Mouse (Mus musculus): ENCODE measurements around the gene Zfp37.
"Not testable (repeated sequence)": the region's sequence is repeated elsewhere in the genome, so short reads cannot be mapped to it uniquely, and the experiment has no call there.

Zfp37 gene

DNA sequence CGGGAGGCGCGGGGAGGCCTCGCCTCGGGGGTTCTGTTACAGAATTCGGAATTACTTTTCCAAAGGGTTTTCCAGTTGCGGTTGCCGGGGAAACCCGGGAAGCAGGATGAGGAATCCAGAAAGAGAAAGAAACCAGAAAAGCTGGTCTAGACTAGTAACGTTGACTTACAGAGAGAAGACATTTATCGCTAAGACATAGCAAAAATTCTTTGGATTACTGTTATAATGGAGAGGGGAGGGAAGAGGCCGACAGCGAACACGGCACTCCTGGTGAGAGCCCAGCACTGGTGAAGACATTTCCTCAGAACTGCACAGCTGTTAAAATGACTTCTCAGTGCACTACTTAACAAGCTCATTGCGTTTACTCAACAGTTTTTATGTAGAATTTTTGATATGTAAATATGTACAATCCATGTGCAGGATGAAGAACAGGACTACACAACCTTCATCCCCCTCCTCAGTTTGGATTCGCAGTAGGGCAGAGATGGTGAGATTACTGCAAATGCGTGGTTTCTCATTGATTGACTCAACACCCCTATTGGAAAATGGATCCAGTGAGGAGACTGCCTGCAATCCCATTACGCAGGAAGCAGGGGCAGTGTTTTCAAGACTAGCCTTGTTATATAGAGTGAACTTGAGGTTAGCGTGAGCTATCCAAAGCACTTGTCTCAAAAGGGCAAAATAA is 22.0 kb downstream of the Zfp37 start:
- DNase-seq: no peak

DNA sequence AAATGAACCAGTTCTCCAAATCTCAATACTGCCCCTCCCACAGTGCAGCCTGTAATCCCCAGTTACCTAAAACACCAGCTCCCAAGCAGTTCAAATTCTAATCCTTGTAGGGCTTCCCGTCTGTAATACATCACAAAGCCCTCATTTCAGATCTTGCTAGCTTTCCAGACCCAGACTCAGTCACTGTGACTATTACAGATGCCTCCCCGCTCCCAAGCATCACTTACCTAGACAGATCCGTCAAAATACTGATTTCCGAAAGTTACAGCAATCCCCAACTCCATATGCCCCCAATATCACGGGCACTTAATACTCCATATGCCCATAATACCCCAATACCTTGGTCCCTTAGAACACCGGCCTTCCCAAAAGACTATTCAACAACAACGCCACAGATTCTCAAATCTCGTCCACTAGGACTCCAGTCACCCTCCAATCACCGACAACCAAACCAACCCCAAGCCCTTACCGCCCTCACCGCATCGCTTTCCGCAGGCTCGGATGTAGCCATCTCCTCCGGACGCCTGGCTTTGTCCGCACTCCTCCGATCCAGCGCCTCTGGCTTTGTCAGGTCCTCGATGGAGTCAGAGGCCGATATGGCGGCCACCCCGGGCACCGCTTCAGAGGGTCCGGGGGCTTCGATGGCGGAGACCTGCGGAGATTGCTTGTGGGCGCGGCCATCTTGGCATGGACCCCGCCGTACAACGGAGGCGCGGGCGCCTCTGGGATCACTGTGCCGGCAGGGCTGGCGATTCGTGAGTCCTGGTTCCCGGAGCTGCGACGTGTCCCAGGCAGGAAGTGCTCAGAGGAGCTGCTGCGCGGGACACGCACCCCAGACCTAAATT is 22.8 kb downstream of the Zfp37 start:
- no peak for DNase-seq

DNA sequence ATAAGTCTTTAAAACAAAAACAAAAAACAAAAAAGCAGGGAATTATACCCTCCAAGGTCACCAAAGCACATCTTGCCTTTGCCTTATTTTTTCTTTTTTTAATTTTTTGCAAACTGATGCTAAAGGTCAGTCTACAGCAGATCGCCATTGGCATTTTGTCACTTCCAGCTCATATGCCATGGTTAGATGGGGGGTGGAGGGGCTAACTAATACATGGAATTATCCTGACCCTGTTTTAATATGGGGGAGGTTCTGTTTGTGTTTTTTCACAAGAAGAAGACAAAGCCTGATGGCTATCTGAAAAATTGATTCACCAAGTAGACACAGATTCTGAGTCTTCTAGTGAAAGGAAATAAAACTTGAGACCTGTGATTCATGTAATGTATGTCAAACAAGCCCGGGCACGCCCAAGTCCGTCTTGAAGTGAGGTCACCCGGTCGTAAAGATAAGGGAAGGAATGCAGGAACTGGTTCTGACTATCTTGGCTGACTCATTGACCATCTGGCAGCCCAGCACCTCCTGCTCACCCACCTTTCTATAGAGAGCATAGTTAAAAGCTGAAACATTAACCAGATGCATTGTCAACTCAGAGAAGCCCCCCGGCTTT is 30.8 kb downstream of the Zfp37 start:
- no peak for DNase-seq

DNA sequence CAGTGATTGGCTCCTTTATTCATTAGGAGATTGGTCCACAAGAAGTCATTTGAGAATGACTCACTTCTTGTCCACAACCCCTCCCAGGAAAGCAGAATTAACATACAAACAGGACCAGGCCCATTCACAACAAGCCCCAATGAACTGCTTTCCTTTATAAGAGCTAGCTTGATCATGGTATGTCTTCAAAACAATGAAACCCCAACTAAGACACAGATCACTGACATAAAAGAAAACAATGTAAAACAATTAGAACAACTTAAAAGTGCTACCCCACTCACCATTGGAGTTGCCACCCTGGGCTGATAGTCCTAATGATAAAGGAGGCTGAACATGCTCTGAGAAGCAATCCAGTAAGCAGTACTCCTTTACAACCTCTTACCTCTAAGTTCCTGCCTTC is 42.1 kb downstream of the Zfp37 start:
- DNase-seq: no peak

DNA sequence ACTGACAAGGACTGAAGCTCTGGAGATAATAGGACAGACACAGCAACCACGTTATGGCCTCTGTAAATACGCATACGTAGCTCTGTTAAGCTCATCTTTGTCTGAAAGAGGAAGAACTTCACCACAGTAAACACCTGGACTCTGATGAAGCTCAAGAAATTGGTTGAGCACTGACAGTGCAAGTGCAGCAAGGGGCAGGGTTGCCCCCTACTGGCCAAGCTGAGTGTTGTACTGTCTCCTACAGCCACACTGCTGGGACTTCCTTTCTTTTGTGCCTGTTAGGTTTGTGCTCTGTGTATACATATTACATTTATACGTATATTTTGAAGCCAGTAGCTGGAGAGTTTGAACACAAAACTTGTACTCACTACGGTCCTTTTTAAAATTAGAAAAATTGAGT is 53.6 kb downstream of the Zfp37 start:
- DNase-seq: peak; percentile 51 to 54

DNA sequence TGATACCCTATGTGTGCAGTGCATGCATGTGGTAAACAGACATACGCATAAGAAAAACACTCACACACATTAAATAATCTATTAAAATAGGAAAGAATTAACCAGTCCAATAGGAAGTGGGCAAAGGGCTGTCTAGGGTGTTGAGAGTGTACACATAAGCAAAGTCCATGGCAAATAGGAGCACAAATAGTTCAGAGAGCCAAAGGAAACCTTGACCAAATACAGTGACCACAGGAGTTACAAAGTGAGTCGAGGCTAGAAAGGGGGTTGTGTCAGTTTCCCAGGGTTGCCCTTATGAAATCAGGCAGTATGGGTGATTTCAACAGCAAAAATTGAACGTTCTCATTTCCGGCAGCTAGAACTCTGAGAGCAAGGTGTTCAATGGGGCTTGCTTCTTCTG is 56.4 kb downstream of the Zfp37 start:
- DNase-seq: no peak

DNA sequence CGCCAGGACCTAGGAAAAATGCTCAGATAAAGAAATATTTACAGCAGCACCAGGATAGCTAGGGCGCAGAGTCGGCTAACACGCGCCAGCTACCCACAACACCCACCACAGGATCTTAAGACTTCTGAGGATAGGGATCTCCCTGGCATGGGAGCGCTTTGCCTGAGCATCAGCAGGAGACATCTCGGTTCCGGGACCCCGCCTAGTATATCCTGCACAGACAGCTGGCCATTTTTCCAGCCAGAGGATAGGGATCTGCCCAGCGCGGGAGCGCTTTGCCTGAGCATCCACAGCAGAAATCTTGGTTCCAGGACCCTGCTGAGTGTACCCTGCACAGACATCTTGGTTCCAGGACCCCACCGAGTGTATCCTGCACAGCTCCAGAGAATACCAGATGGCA is 63.2 kb downstream of the Zfp37 start:
- not testable (repeated sequence) for DNase-seq

DNA sequence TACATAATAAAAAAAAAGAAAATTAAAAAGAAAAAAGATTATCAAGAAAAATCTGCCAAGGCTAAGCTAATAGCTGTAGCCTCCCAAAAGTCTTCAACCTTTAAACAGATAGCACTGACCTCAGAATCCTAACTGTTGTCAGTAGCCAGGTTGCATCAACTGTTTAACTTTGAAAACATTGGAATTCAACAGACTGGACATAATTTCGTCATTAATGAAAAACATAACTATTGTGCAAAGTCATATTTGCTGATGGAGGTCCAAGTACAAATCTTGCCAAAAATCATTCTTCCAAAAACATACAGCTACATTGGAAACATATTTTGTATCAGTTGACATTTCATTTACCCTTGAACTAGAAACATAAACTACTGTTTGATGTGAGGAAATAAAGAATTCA is 72.4 kb downstream of the Zfp37 start:
- no peak for DNase-seq

DNA sequence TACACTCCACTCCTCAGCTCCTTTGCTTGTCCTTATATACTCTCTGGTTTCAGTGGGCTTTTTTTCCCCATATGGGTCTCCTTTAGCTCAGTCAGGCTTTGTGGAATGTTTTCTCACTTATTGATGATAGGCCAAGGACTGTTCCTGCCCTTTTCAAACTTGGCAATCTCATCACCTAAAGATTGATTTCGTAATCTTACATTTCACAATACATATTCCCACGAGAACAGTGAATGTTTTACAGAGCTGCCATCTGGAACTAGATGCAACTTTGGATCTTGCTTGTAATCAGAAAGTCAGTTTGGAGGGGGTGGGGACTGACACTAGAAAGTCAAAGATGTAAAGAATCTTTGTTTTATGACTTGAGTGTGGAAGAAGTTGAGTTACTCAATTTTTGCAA is 80.0 kb downstream of the Zfp37 start, which contains the start of gene Mup21:
Gene Mup21, minus strand, starts transcription at position 53 of the 400 bp plus-strand sequence.
- DNase-seq: no peak

Measured in B cell, adult 2 months (primary cell).